Mouse (Mus musculus) spleen, embryonic (tissue): ENCODE data around the gene Hsf2bp.
"Not testable (repeated sequence)": the region's sequence is repeated elsewhere in the genome, so short reads cannot be mapped to it uniquely, and the experiment has no call there.

ENCODE experiments used
- CTCF ChIA-PET: fragments of 350-600 bp; sonication (Branson Sonifier 250); formaldehyde crosslinking; loops from one replicate; lab custom pipeline; 2022; lab: Charles Lee

The Hsf2bp gene

DNA sequence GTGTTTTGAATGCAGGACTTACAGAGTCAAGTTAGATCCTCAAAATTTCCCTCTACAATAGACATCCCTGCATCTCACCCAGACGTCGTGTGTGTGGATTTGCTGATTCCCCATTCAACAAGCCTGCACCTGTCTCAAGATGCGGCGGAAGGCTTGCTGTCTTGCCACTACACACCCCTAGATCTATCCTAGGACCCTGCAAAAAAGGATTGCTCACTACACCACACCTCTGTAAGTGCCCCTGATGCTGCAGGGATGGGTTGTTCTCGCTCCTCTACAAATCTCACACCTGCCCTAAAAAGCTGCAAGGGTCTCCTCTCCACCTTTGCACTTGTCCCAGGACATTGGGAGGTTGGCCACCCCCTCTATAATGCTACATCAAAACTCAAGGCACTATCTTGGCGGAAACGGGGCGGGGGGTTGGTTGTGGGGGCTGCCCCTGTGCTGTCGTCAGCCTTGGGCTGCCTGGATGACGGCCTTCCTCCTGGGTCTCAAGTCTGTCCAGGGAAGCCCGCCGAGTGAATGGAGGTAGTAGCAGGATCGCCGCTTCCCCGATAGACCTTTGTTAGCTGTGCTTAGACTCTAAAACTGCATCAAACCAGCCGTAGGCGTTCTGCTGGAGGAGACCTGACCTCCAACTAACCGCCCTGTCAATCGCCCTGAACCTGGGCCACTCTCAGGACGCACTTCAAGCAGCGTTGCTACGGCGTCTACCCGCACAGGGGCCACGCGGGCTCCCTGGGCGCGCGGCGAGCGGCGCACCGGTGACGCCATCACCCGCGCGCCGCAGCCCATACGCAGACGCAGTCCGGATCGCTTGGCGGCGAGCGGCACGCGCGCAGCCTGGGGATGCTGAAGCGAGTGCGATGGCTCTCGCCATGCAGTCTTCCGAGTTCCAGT is at the start of gene Hsf2bp, which contains the start of gene Rrp1b:
Gene Hsf2bp (minus strand): TSS at position 741 of the 900 bp plus-strand sequence.
Gene Rrp1b (plus strand): TSS at position 492 of the 900 bp plus-strand sequence.
- CTCF ChIA-PET = interaction anchor here (1.1 kb wide), 1 partner anchor 193 kb away, joined by 5 read pairs; no protein-coding TSS in a partner anchor

DNA sequence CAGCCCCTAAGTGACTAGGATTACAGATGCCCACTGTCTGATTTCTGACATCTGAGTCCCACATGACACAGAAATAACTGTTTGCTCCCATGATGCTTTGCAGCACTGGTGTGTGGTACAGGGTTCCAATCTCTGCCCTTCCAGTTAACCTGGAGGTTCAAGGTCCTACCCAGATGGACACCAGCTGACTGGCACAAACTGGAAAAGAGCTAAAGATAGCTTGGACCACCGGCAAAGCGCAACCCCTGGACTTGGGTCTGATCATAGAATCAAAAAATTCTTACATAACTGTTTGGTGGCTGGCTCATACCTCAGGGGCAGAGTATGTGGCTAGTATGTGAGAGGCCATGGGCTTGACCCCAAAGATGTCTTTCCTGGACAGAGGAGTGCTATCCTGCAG is 47.2 kb upstream of the Hsf2bp start:
- CTCF ChIA-PET = interaction anchor here (0.6 kb wide), 1 partner anchor 332 kb away, joined by 3 read pairs; no protein-coding TSS in a partner anchor

DNA sequence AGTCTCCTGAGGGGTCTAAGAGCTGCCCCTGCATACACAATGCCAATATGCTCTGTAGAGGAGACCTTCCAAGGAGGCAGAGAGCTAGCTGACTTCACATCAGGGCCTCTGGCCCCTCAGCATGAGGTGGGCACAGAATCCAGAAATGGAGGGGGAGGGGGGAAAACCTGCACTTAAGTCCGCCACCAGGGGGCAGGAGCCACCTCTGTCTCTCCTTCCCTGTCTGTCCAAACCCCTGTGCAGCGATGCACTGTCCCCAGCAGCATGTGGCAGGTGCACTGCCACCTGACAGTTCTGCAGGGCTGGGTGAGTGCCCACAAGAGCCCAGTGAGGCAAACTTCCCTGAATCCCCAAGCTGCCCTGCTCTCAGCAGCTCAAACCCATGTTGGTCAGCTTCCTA is 39.0 kb upstream of the Hsf2bp start:
- CTCF ChIA-PET = interaction anchor here (0.6 to 0.7 kb wide), 3 partner anchors 46 to 357 kb away, joined by 3 to 7 read pairs (median 3); no protein-coding TSS in a partner anchor

DNA sequence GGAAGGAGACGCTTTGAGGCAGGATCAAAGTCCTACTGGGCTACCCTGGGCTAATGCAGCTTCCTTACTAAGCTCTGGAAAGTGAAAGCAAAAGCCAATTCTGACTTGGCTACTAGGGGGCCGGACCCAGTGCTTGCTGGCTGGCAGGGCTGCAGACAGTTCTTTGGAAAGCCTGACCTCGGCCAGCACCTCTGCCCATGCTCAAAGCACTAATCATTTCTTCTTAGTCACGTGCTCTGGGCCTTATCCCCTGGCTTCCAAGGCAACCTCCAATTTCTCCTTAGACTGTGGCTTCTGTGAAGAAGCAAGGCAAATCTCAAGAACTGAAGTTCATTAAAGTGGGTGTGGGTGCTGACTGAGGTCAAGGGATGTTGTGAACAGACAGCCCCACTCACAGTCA is 38.5 kb upstream of the Hsf2bp start:
- CTCF ChIA-PET = interaction anchor here (0.6 to 0.7 kb wide), 2 partner anchors 357 to 381 kb away, joined by 3 to 5 read pairs; no protein-coding TSS in a partner anchor

DNA sequence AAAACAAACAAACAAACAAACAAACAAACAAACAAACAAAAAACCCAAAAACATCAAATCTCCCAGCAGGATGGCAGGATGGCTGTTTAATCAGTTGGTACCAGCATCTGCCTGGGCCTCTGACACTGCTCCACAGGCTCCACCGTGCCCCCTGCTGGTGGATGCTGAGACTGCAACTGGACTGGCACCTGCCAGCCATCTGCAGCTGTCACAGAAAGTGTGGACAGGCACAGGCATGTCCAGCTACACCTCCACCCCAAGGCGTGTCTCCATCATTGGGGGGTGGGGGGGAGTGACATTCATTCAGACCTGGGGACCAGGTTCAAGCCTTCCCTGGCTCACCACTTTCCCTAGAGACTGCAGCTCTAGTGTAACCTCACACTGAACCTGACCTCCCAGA is 37.2 kb upstream of the Hsf2bp start:
- CTCF ChIA-PET = no interaction called here

DNA sequence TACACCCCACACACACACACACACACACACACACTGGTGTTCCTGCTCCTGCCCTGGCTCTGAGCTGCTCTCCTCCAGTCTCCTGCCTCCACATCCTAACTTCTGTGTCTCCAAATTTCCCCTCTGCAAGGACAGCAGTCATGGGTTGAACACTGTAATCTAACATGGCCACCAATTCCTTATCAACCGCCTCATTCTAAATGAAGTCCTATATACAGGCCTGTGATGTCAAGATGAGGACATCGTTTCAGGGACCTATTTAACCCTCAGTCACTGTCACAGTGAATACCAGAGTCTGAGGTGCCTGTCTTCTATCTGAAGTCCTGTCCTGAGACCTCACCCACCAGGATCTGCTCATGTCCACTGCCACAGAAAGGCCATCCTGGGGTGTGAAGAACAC is 32.7 kb upstream of the Hsf2bp start:
- CTCF ChIA-PET = no interaction called here

DNA sequence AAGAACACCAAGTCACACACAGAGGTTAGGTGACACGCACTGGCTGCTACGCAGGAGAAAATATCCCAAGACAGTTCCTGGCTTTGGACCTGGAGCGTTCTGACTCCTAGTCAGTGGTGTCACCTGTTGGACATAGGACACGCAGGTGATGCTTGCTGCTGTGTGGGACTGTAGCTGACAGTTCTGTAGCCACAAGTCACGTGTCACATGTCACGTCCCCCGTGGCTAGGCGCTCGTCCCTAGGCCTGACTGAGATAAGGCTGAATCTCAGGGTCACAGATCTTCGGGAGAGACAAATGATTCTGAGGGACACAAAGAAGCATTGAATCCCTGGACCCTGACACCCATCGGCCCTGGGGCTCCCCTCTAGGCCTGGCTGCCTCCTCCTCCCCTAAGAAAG is 32.2 kb upstream of the Hsf2bp start:
- CTCF ChIA-PET = no interaction called here

DNA sequence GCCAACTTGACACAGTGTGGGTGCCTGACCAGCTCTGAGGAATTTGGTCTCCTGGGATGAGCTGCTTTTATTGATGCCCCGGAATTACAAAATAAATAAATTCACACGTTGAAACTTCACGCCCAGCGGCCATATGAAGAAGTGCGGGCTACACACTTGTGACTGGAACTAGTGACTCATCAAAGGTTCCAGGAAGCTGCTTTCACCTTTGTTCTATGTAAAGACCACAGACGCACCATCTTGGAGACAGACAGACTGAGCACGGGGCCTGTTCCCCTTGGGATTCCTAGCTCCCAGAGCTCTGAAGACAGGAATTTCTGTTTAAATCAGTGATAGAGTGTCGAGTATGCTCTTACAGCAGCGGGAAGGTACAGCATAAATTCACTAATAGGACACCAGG is 31.4 kb upstream of the Hsf2bp start:
- CTCF ChIA-PET = no interaction called here

DNA sequence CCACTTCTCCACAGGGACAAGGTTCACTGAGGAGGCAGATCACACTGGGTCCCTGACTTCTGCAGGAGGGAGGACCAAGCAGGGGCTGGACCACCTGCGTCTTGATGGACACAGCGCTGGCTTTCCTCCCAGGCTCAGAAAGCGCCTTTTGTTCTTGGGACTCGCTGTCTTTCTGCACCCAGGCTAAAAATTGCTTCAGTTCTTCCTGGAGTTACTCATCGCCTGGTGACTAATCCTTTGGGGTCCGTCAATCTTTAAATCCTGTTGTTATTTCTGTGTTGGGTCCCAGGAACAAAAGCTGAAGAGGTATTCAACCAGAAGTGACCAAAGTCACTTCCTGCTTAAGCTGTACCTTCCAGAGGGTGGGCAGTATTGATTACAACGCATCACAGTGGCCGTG is 28.6 kb upstream of the Hsf2bp start:
- CTCF ChIA-PET = not testable (repeated sequence)

DNA sequence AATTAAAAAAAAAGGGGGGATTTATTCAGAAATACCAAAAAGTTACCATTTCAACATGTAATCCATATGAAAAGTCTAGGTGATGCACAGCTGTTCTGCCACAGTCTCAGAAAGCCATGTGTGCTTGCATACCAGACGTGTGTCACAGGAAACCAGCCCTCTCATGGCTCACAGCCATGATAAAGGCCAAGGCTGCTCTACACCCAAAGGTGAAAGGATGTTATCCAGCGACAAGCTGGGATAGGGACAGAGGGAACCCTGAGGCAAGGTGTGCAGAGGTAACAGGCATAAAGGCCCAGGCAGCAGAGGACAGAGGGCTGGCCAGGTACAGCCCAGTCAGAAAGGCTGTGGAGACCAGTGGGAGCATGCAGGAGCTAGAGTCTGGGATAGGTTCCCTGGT is 27.5 kb upstream of the Hsf2bp start:
- CTCF ChIA-PET = no interaction called here

DNA sequence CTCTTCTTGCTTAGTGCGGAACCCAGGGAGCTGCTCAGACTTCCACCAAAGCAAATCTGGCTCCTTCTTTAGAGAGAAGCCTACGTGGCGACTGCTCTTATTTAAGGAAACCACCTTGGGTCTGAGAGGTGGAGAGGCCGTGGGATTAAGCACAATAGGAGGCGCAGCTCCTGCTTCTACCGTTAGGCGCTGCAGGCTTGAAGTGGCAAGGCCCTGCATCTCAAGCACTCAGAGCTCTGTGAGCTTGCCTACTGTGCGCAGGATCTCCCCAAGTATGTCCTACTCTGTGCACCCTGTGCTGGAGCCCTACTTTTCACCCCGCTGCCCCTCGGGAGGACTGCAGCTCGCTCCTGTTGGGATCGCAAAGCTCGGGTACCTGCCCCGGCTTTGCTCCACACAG is 25.1 kb upstream of the Hsf2bp start:
- CTCF ChIA-PET = no interaction called here

DNA sequence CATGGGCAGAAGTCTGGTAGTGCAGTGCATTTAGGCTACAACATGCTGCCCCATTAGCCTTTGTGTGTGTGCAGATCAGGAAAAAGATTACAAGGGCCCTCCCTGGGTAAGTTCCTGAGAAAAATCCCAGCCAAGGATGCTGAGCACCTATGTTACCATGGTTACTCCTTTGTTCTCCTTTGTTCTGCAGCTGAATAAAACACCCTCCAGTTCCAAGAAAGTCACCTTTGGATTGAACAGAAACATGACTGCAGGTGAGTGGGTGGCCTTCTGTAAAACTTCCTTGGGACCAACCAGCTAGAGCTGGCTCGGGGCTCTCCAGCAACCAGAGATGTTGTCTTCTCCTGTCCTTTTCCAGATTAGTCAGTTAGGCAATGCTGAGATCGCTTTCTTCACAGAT is 22.9 kb upstream of the Hsf2bp start:
- CTCF ChIA-PET = no interaction called here

DNA sequence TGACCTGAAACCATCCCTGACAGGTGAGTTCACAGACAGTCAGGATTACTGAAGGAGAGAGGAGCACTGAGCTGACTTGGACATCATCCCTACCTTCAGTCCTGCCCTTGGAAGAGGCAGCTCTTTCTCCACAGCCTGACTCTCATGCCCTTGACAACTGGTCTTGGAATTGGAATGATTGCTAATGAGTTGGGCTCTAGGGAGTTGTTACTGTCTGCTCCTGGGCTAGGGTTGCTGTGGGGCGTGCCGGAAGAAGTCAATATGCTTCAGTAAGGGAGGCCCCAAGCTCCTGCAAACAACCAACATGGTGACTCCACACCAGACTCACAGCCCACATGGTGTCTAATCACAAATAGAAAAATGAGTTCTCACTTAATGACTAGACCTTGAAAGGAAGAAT is 21.7 kb upstream of the Hsf2bp start:
- CTCF ChIA-PET = no interaction called here

DNA sequence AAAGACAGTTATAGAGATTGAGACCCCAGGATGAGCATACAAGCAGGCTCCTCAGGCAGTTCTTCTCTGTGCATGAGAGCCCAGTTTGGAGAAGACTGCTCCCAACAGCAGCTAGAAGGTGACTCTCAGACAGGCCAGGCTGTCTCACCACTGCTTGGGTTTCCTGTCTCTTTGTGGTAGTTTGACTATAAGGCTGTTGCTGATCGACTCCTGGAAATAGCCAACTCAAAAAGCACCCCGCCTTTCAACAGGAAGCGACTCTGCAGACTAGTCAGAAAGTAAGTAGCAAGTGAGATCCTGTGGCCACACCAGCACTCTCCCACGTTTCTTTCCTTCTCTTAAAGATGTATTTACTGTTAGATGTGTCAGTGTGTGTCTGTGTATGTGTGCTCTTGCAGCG is 17.5 kb upstream of the Hsf2bp start:
- CTCF ChIA-PET = no interaction called here

DNA sequence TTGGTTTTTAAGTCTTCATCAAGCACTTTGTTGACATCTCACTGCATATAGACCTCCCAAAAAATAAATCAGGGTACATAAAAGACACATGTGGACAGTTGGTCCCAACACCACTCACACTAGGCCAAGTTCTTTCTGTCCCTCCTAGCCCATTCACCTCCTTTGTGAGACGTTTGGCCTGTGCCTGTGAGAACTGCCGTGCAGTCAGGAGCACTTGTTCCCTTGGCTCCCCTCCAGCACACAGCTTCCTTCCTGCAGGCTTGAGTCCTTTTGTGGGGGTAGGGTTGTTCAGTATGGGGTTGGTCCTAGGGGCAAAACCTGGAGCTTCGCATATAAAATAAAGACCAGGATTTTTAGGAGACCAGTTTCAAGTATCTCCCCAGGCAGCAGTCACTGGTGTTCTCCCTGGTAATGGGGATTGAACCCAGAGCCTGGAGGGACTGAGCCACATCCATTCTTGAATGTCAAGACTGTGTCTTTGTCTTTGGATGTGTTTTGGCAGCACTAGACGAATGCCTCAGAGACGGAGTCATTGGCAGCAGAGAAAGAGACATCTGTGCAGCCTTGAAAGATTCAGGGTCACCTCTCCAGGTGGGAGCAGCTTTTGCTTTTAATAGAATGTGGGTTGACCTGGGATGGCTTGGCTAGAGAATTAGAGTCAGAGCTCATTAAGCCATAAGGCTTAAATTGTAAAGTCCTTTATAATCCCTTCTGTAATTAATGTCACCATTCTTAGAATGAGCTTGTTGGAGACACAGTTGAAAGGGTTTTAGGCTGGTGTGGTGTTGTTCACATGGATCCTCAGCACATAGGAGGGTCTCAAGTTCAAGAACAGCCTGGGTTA is 16.3 kb upstream of the Hsf2bp start:
- CTCF ChIA-PET = no interaction called here

DNA sequence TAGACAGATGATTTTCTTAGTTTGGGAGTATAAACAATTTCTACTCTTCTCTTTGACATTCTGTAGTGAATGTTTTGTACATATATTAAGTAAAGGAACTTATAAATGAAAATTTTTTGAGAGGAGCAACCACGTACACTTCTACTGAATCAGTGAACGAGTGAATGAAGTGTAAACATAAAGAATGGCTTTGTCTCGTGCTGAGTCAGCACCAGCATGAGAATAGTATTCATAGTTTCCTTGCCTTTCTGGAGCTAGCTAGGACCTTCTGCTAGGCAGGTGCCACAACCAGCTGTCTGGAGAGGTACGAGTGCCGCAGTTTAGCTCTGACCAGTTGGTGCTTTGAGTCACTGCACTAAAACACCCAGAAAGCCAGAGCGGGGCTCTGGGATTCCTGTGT is 14.5 kb upstream of the Hsf2bp start:
- CTCF ChIA-PET = no interaction called here

DNA sequence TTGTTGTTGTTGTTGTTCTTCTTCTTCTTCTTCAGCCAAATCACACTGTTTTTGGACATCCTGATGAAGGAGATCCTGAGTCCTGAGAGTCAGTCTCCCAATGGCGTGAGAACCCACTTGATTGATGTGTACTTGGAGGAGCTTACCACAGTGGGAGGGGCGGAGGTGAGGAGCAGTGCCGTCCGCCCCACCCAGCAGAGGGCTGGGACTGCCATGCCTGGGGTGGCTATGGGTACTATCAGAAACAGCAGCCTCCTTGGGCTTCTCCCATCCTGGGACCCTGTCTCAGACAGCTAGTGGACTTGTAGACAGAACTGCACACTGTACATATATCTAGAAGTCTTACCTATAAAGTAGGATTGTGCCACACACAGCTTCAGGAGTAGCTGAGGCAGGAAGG is 13.8 kb upstream of the Hsf2bp start:
- CTCF ChIA-PET = no interaction called here

DNA sequence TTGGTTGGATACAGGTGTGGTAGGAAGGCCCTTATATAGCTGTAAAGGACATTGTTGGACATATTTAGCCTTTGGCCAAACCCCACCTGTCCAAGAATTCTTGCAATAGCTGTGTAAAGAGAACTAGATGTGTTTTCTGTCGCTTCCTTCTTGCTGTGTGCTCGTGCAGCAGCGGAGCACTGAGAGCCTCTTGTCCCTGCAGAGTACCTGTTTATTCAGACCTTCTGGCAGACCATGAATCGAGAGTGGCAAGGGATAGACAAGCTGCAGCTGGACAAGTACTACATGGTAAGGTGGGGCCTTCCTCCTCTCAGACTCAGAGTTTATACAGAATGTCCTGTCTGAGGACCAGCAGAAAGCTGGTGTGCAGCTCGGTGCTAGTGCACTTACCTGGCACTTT is 12.2 kb upstream of the Hsf2bp start:
- CTCF ChIA-PET = no interaction called here

DNA sequence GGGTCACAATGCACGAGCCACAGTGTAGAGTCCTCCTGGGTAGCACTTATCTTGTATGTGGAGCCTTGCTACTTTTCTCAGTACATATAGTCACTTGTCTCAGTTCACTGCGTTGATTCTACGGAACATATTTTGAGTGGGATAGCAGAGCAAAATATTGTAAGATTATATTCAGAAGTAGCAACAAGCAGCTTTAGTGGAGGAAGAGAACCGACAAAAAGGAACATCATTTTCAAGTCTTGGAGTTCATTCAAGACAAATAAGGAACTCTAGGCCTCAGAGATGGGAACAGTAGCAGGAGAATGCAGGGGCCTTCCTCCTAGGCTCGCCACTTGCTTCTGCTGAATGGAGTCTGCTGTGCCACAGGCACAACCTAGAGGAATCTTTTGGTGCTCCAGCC is 10.4 kb upstream of the Hsf2bp start:
- CTCF ChIA-PET = no interaction called here

DNA sequence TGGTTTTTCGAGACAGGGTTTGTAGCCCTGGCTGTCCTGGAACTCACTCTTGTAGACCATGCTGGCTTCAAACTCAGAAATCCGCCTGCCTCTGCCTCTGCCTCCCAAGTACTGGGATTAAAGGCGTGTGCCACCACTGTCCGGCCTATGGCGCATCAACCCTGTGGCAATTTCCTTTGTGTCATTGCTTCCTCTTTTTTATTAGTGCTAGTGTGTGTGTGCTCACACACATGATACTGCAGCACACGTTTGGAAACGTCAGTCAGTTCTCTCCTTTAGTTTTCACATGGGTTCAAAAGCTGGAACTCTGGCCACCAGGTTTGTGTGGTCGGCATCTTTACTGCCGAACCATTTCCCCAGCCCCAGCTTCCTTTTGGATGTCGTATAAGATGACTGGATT is 4.1 kb upstream of the Hsf2bp start:
- CTCF ChIA-PET = no interaction called here

DNA sequence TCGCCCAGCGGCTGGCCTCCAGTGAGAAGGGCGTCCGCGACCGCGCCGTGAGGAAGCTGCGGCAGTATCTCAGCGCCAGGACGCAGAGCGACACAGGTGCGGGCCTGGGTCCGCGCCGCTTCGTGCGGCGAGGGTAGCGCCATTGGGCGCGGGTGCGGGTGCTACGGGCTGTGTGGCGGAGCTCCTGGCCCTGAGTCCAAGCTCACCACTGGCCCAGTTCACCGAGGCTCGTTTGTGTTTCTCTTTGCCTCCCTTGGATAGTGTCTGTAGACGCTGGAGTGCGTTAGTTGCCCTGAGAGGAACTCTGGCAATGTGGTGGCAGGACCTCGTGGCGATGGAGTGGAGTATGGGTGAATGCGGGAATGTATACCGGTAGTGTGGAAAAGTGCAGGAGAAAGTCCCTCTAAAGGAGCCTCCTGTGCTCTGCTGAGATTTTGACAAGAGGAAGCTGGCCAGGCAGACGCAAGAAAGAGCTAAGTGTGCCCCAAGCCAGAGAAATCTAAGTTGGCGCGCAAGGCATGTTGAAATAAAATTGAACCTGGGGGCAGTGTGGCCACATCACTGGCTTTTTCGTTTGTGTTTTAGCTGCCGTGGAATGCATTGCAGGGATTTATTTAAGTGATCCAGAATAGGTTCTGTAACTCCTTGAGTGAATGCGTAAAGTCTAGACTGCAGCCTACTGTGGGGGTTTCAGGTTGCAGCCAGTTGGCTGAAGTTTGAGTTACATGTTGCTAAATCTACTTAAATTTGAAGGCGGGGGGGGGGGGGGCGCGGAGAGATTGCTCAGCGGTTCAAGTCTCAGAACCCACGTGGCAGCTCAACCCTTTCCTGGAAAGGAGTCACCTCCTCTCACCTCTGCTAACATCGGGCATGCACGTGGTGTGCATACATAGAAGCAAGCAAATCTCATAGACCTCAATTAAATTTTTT is 625 bp upstream of the Hsf2bp start:
- CTCF ChIA-PET = interaction anchor here (1.1 kb wide), 1 partner anchor 194 kb away, joined by 5 read pairs; no protein-coding TSS in a partner anchor
